Mouse (Mus musculus): ENCODE data around the gene Faim2.
A peak's percentile ranks its signal among the peaks of the same experiment; 100 is the strongest.

Gene Faim2

GRCm38 (mm10) chr15:99510621-99511020, 17.3 kb downstream of the Faim2 start:
- ATAC-seq (ENCODE audit: insufficient number of reproducible peaks, low FRiP score, low TSS enrichment) = no peak

- ATAC-seq (ENCODE audit: insufficient number of reproducible peaks, low FRiP score, low TSS enrichment) = no peak
These were observed 18.1 kb downstream of the Faim2 start for GRCm38 (mm10) chr15:99509840-99510239.

GRCm38 (mm10) chr15:99505324-99506095, 22.5 kb downstream of the Faim2 start:
- no peak for ATAC-seq (ENCODE audit: insufficient number of reproducible peaks, low FRiP score, low TSS enrichment)

- ATAC-seq (ENCODE audit: insufficient number of reproducible peaks, low FRiP score, low TSS enrichment) = no peak
These were observed 24.7 kb downstream of the Faim2 start for GRCm38 (mm10) chr15:99503256-99503655.

GRCm38 (mm10) chr15:99502311-99502831, 25.6 kb downstream of the Faim2 start:
- no peak for ATAC-seq (ENCODE audit: insufficient number of reproducible peaks, low FRiP score, low TSS enrichment)

- ATAC-seq (ENCODE audit: insufficient number of reproducible peaks, low FRiP score, low TSS enrichment) = no peak
These were observed 26.4 kb downstream of the Faim2 start for GRCm38 (mm10) chr15:99501292-99502260.

- ATAC-seq (ENCODE audit: insufficient number of reproducible peaks, low FRiP score, low TSS enrichment) = no peak
These were observed 27.6 kb downstream of the Faim2 start for GRCm38 (mm10) chr15:99500320-99500719.

GRCm38 (mm10) chr15:99499726-99500125, 28.2 kb downstream of the Faim2 start:
- ATAC-seq (ENCODE audit: insufficient number of reproducible peaks, low FRiP score, low TSS enrichment) = no peak

GRCm38 (mm10) chr15:99498781-99499180, 29.2 kb downstream of the Faim2 start:
- no peak for ATAC-seq (ENCODE audit: insufficient number of reproducible peaks, low FRiP score, low TSS enrichment)

GRCm38 (mm10) chr15:99498356-99498755, 29.6 kb downstream of the Faim2 start:
- ATAC-seq (ENCODE audit: insufficient number of reproducible peaks, low FRiP score, low TSS enrichment) = no peak

- peak; percentile 41 for ATAC-seq (ENCODE audit: insufficient number of reproducible peaks, low FRiP score, low TSS enrichment)
These were observed 30.3 kb downstream of the Faim2 start for GRCm38 (mm10) chr15:99497527-99498242.

- peak; percentile 53 for ATAC-seq (ENCODE audit: insufficient number of reproducible peaks, low FRiP score, low TSS enrichment)
These were observed 30.9 kb downstream of the Faim2 start for GRCm38 (mm10) chr15:99497061-99497460.

GRCm38 (mm10) chr15:99484745-99485144, 43.2 kb downstream of the Faim2 start:
- ATAC-seq (ENCODE audit: insufficient number of reproducible peaks, low FRiP score, low TSS enrichment) = no peak

GRCm38 (mm10) chr15:99475814-99476213, 52.2 kb downstream of the Faim2 start:
- ATAC-seq (ENCODE audit: insufficient number of reproducible peaks, low FRiP score, low TSS enrichment) = no peak

- peak; percentile 73 for ATAC-seq (ENCODE audit: insufficient number of reproducible peaks, low FRiP score, low TSS enrichment)
These were observed 53.4 kb downstream of the Faim2 start, which contains the start of gene Bcdin3d for GRCm38 (mm10) chr15:99474576-99474926. Gene Bcdin3d, minus strand, starts transcription at chr15:99474730.

- ATAC-seq (ENCODE audit: insufficient number of reproducible peaks, low FRiP score, low TSS enrichment) = peak; percentile 47; the same call in 1 of the 2 replicates
These were observed 54.0 kb downstream of the Faim2 start for GRCm38 (mm10) chr15:99473801-99474575.

- ATAC-seq (ENCODE audit: insufficient number of reproducible peaks, low FRiP score, low TSS enrichment) = no peak
These were observed 55.0 kb downstream of the Faim2 start for GRCm38 (mm10) chr15:99472972-99473371.

GRCm38 (mm10) chr15:99471677-99472063, 56.3 kb downstream of the Faim2 start:
- no peak for ATAC-seq (ENCODE audit: insufficient number of reproducible peaks, low FRiP score, low TSS enrichment)

GRCm38 (mm10) chr15:99470971-99471676, 56.8 kb downstream of the Faim2 start:
- peak; percentile 57; the same call in 1 of the 2 replicates for ATAC-seq (ENCODE audit: insufficient number of reproducible peaks, low FRiP score, low TSS enrichment)
